Mouse (Mus musculus) left cerebral cortex, postnatal 25 days (tissue): ENCODE measurements at regions not wholly inside any gene's neighbourhood (a gene's known extent, or its start where the extent isn't known, plus 50 kb on each side); places are given as distances from the start of the nearest gene placed in this dataset.

Source experiments
- DNase-seq, 2 experiments: peaks; one replicate each; pipeline ENCODE4 v3.0.0; 2022; ENCODE audit warnings: low spot score in 2 of 2, mixed read lengths in 1 of 2
- intact Hi-C: fragments of 180-260 bp; cut with DNase I; formaldehyde crosslinking; loops from one replicate; pipeline ENCODE4 v1.15.1; 2025

DNA sequence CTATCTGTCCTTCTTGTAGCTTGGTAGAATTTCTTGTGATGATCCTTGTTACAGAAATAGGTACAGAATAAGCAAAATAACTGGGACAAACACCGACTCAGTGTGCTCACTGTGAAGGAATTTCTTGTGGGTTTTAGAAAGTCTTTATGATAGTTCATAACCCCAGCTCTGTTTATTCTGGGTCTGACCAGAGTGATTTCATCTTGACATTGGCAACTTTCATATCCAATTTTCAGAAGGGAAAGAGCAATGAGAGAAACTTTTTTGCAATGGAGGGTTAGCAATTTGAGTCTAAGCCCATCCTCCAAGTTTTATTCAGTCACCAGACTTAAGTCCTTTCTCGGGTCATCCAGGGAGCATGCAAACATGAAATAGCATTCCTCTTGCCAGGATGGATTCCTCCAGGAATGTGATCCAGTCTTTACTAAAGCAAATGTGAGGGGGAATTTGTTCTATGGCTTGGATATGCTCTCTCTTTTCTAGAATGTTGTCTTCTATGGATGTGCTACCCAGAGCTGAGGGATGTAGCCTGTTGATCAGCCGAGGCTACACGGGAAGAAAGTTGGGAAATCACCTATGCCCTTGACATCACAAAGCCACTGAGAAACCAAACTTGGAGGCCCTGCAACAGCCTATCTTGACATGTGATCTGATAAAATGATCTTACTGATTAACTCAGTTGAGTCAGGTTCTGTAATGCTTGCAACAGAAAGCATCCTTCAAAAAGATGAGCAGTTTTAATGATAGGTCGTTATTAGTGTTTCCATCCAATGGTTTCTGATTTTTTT, 163.2 kb upstream of the Olig3 start:
- no peak for DNase-seq
- intact Hi-C loops: no loop called here

GRCm38 (mm10) chr10:19192221-19192620, 164.1 kb upstream of the Olig3 start:
- no peak for DNase-seq
- intact Hi-C loops: no loop called here

DNA sequence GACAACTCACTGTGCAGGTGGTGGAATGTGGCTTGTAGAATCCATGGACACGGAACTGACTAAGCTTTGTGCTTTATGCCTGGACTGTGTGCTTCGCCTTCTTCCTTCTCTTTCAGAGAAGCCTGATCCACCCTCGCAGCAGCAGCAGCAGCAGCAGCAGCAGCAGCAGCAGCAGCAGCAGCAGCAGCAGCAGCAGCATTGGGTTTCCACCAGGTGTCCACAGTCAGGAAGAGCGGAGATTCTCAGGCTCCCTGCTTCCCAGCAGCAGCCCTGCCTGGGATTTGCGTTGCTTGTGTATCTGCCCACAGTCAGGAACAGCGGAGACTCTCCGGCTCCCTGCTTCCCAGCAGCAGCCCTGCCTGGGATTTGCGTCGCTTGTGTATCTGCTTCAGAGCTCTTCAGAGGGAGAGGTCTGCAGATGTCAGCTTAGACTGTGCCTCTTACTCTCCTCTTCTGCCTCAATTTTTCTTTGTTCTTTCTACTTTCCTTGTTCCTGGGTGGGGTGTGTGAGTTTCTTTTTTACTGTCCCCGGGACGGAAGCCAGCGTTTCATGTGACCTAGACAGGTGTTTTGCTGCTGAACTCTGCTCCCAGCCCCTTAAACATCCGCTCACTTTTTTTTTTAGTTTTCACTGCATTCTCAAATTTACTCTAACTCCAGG, 168.1 kb upstream of the Olig3 start:
- DNase-seq: peak; percentile 3 to 8
- intact Hi-C loops: no loop called here

DNA sequence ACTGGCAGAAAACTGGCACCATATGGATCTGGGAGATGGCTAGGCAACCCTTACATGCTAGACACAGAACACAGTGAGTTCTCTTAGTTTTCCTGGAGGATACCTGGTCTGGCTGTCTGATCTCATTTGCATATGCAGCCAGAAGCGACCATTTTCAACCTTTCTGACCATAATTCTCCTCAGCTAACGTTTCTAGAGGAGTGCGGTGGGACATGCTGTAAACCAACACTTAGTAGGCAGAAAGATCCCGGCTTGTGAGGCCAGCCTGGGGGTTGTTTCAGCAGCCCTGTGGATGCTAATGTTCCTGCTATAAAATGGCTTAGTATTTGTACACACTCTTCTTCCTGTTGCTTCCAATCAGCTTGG, 168.6 kb upstream of the Olig3 start:
- intact Hi-C loops: loop anchor here (2.0 kb wide), 3 partner anchors 173 to 271 kb away; partner anchors contain the start of gene Tnfaip3
- no peak for DNase-seq

- intact Hi-C loops: loop anchor here (2.0 kb wide), 3 partner anchors 172 to 270 kb away; partner anchors contain the start of gene Tnfaip3
Observed at GRCm38 (mm10) chr10:19187084-19187615, 169.2 kb upstream of the Olig3 start.

DNA sequence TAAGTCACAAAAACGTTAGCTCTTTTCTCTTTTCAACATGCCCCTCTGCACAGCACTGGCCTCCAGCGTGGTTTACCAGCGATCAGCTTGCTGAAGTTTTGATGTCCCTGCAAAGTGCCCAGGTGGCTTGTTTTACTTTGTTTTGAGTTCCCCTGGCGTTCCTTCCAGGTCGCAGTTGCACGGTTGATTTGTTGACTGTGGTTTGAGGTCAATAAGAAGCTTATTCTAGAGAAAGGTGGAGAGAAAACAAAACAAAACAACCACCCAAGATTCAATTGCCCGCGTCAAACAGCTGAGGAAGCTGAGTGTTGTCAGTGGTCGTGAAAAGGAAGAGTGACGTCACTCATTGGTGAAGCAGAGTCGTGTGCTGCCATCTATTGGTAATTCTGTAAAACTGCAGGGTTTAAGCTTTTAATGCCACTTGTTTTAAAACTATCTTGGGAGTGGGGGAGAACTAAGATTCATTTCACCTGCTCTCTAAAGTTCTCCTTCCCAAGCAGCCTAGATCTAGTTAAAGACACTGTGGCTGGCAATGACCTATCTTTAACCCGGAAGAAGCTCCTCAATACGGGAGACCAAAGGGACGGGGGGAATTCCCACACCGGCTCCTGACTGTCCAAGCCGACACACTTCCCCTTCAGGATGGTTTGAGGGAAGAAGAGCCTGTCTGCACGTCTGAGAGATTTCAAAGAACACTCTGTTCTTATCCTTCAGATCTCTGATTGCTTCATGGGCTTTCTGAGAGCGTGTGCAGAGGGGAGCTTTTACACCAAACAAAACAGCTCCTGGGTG, 170.3 kb upstream of the Olig3 start:
- intact Hi-C loops: loop anchor here (2.0 kb wide), 3 partner anchors 171 to 269 kb away; partner anchors contain the start of gene Tnfaip3
- peak; percentile 26 to 31 for DNase-seq

More at GRCm38 (mm10) chr10:19187084-19187615, 169.2 kb upstream of the Olig3 start:
- DNase-seq: no peak

DNA sequence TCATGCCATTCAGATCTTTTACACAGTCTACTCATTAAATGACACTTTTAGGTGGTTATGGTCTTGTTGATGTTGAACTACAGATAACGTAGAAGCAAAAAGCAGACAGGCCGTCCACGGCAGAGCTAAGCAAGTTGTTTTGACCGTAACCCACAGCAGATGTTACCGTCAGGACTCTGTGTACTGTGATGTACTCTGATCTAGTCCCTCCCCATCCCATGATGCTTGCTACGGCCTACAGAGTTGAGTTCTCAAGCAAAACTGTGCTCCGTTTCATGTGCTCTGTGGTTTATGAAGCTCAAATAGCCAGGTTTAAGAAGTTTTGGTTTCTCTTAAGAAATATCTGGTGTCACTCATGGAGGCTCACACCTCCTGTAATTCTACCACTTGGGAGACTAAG, 169.4 kb upstream of the Tnfaip3 start:
- intact Hi-C loops: no loop called here

DNA sequence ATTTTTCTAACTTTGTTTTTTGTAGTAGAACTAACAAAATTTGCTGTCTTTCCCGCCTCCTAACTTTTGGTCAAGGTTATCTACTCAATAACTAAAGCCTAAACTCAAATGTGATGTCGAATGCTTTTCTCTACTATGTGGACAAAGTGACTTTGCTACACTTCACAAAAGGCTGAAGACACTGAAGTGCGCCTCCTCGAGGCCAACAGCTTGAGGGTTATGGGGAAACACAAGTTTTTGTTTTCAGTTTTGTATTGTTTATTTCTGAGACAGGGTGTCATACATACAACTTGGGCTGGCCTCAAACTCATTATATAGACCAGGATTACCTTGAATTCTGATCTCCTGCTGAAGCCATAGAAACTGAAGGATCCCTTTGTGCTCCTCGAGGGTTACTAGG, 162.4 kb upstream of the Tnfaip3 start:
- intact Hi-C loops: no loop called here
- DNase-seq: no peak

More for the DNA sequence above, 169.4 kb upstream of the Tnfaip3 start:
- no peak for DNase-seq

DNA sequence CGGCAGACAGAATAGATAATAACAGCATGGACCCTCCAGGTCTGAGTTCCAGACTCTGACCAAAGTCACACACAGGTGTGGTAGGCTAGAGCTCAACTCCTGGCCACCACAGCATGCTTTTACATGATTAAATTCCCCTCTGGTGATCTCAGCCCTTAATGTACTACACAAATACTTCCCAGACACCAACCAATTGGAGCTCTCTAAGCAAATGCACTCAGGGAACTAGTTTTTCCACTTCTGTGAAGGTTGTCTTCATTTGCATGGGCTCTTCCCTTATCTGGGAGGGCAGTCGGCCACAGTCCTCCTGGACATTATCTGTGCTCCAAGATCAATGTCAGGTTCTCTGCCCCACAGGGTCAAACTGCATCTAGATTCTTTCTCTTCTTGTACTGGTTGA, 162.0 kb upstream of the Tnfaip3 start:
- DNase-seq: no peak
- intact Hi-C loops: no loop called here

GRCm38 (mm10) chr10:19176249-19176648, 160.8 kb upstream of the Tnfaip3 start:
- intact Hi-C loops: no loop called here
- no peak for DNase-seq

GRCm38 (mm10) chr10:19171834-19172233, 156.4 kb upstream of the Tnfaip3 start:
- no peak for DNase-seq
- intact Hi-C loops: no loop called here

DNA sequence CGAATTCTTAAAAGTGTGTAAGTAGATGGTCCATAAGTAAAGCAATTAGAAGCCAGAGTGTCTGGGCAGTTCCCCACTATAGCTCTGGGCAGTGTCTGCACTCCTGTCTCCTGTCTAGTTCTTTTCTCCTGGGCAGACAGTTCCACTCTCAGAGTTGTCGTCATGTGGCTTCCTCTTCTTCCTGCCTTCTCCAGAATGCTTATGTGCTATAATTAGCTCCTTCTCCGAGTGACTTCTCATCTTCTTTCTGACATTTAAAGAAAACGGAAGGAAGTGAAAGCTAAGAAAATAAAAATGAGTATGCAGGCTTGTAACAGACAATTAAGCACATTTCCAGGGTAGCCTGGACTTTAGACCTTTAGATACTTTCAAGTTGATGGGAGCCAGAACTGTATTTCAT, 155.1 kb upstream of the Tnfaip3 start:
- peak in 1 of 2 experiments; percentile 14 for DNase-seq
- intact Hi-C loops: no loop called here

DNA sequence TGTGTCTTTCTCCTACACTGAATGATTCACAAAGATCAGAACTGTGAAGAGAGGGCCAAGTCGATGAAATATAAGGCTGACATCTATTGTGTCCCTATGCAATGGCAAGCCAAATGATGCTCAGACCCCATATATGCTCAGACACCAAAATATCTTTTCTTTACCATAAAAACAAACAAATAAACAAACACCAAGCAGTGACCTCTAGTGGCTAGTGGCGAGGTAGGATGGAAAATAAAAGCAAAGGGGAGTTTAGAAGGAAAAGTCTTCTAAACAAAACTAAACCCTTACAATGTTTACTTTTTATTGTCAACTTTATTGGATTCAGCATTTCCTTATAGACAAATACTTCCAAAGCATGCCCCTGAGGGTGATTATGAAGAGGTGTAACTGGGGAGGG, 153.8 kb upstream of the Tnfaip3 start:
- DNase-seq: no peak
- intact Hi-C loops: no loop called here

GRCm38 (mm10) chr10:19168362-19168761, 152.9 kb upstream of the Tnfaip3 start:
- no peak for DNase-seq
- intact Hi-C loops: no loop called here

GRCm38 (mm10) chr10:19167641-19168271, 152.3 kb upstream of the Tnfaip3 start:
- no peak for DNase-seq
- intact Hi-C loops: no loop called here

DNA sequence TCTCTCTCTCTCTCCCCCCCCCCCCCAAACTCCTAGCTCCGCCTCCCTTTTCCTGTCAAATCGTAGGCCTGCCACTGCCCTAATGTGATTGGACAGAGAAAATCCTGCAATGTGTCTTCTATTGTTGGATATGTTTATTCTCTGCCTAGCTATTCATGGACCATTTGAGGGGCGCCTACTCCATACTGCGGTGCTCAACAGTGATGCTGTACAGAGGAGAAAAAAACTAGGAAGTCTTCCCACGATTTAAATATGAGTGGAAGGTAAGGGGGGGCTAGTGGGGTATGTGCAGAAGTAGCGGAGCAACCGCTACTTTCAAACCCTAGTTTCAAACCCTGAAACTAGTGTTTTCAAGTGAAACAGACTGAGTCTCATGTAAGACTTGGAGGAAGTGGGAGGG, 151.6 kb upstream of the Tnfaip3 start:
- DNase-seq: no peak
- intact Hi-C loops: no loop called here

DNA sequence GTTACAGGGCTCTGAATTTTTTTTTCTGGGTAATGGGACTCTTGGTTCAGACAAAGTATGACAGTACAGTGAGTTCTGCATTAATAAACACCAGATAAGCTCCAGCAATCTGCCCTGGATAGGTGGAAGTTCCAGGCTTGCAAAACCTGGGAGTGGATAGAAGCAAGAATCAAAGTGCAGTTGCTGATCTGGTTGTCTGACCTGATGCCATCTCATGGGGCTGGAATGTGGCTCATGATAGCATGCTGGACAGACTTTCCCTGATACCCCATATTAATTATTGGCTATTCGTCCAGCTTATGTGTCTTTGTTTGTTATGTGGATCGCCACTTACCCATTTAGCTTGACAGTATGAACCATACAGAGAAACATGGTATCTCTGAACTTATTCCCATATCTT, 146.6 kb upstream of the Tnfaip3 start:
- DNase-seq: no peak
- intact Hi-C loops: no loop called here

DNA sequence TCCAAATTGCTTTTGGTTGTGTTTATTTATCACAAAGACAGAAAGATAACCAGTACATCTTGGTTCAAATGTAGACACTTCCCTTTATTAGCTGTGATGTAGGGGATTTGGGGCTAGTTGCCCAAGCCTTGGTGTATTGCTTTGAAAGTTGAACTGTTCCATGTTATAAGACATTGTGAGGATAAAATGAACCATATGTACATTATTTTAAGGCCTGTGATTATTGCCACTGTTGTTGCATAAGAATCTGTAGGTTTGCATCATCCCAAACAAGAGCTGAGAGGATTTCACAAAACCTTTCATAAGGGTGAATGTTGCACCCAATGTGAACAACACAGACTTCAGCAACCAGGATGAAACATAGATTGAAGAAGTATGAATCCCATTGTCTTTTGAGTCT, 145.7 kb upstream of the Tnfaip3 start:
- DNase-seq: no peak
- intact Hi-C loops: no loop called here

- DNase-seq: no peak
- intact Hi-C loops: no loop called here
Observed at GRCm38 (mm10) chr10:19154041-19154440, 138.6 kb upstream of the Tnfaip3 start.

GRCm38 (mm10) chr10:19152773-19153172, 137.3 kb upstream of the Tnfaip3 start:
- intact Hi-C loops: no loop called here

More at GRCm38 (mm10) chr10:19152773-19153172, 137.3 kb upstream of the Tnfaip3 start:
- no peak for DNase-seq
